Mouse (Mus musculus) small intestine, adult 2 months (tissue): ENCODE measurements around the gene Sugct.

Source experiments
- CTCF ChIP-seq: fragments of 200-500 bp; IDR thresholded peaks from 2 replicates; pipeline ENCODE4 v1.5.1; 2012; ENCODE audit warnings: low read depth, mild to moderate bottlenecking, control low read depth, inconsistent platforms, low read length, moderate library complexity, mixed read lengths; ENCODE audit not compliant: insufficient replicate concordance, insufficient read length; ENCODE audit errors: extremely low read depth
- POLR2A ChIP-seq: fragments of 200-500 bp; IDR thresholded peaks from 2 replicates; pipeline ENCODE4 v1.6.1; 2012; ENCODE audit warnings: low read depth, mild to moderate bottlenecking, control low read depth, inconsistent platforms, low read length, moderate library complexity

DNA sequence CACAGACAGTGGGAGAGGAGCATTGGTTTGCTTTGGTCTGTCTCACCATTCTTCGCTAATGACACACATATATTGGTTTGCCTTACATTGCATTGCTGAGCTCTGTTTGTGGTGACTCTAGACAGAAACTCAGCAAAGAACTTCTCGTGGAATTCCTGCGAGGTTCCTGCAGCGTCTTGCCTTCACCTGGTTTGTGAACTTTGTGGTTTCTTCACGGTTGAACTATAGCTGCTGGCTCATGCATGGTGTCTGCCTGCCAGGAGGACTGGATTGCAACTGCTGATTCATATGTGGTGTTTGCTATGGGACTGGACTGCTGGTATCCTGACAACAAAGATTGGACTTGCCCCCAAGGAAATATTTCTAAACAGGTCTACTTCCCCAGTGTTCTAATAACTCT is 91.6 kb downstream of the Sugct start:
- TF ChIP-seq CTCF (no peak), POLR2A (no peak)
